Mouse (Mus musculus) stomach, embryonic 16.5 days (tissue): ENCODE measurements at regions not wholly inside any gene's neighbourhood (a gene's known extent, or its start where the extent isn't known, plus 50 kb on each side); places are given as distances from the start of the nearest gene placed in this dataset.

Experiments used
- ATAC-seq: fragments of 200-750 bp; cut with Nextera tagmentation; 2 replicates; pipeline ENCODE4 v1.8.0; 2017; ENCODE audit warnings: moderate number of reproducible peaks, moderate TSS enrichment; ENCODE audit not compliant: insufficient read depth, low FRiP score
- H3K27ac ChIP-seq: fragments of 300-500 bp; sonication (generic); 2 replicates; pipeline ENCODE4 v1.5.1; 2014; ENCODE audit warnings: low read length
- H3K27me3 ChIP-seq: fragments of 300-500 bp; sonication (generic); 2 replicates; pipeline ENCODE4 v1.6.1; 2014; ENCODE audit warnings: low read length, control low read depth, mixed read lengths; ENCODE audit not compliant: control insufficient read depth, insufficient read depth
- H3K36me3 ChIP-seq: fragments of 300-500 bp; sonication (generic); 2 replicates; pipeline ENCODE4 v1.6.1; 2014; ENCODE audit warnings: low read length; ENCODE audit not compliant: control insufficient read depth, insufficient read depth
- H3K4me1 ChIP-seq: fragments of 300-500 bp; sonication (generic); 2 replicates; pipeline ENCODE4 v1.6.1; 2014; ENCODE audit warnings: low read length, control low read depth, mixed read lengths; ENCODE audit not compliant: control insufficient read depth, insufficient read depth
- H3K4me2 ChIP-seq: fragments of 300-500 bp; sonication (generic); 2 replicates; pipeline ENCODE4 v1.6.1; 2014; ENCODE audit warnings: low read depth, low read length, mixed read lengths
- H3K4me3 ChIP-seq: fragments of 300-500 bp; sonication (generic); replicated peaks from 2 replicates; pipeline ENCODE4 v1.5.1; 2014; ENCODE audit warnings: mild to moderate bottlenecking, low read length
- H3K9ac ChIP-seq: fragments of 300-500 bp; sonication (generic); 2 replicates; pipeline ENCODE4 v1.6.1; 2014; ENCODE audit warnings: low read length
- H3K9me3 ChIP-seq: fragments of 300-500 bp; sonication (generic); replicated peaks from 2 replicates; pipeline ENCODE4 v1.6.1; 2016; ENCODE audit warnings: low read length, control low read depth; ENCODE audit not compliant: control insufficient read depth
- WGBS: fragments of 180-500 bp; shearing (Covaris S2); extraction: QIAGEN DNeasy Blood & Tissue Kit; methylation state at CpG from one replicate; pipeline ENCODE4 v1.1.7; 2014; 5-methylcytosine and 5-hydroxymethylcytosine counted together

DNA sequence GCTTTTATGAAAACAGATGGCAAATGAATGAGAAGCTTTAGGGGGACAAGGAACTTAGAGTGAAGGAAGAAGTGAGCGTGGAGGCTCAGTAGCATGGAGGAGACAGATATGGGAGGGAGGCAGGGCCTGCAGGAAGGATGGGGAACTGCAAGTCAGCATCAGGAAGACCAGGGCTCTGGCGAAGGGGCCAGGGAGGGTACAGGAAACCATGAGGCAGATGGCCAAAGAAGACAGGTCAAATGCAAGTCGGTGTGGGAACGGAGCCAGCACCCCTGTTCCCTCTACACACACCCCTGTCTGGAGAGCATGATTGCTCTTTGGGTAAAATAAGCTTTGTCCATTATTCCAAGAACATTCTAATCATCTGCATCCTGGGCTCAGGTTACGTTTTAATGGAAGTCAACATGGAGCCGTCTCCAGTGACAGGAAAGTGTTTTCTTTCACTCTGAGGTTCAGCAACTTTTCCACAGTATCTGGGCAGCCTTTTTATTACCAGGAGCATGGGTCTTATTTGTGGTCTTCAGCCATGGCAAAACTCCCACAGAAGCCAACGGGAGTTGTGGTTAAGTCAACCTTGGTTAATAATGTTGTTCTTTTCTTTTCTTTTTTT, 370.2 kb upstream of the Gm5148 start:
- no peaks in the 10 kb centered on the region for H3K9me3 ChIP-seq
- H3K4me1 ChIP-seq, result no peaks in the 10 kb centered on the region
- H3K36me3 ChIP-seq, result no peaks in the 10 kb centered on the region
- no peak overlapping the region for H3K4me3 ChIP-seq
- 66% methylated on average over 7 of the region's 7 CpGs for WGBS
- no peak overlapping the region for H3K4me2 ChIP-seq
- no peaks in the 10 kb centered on the region for H3K27me3 ChIP-seq
- no peak for ATAC-seq
- H3K9ac ChIP-seq, result no peak overlapping the region
- no peak overlapping the region for H3K27ac ChIP-seq

DNA sequence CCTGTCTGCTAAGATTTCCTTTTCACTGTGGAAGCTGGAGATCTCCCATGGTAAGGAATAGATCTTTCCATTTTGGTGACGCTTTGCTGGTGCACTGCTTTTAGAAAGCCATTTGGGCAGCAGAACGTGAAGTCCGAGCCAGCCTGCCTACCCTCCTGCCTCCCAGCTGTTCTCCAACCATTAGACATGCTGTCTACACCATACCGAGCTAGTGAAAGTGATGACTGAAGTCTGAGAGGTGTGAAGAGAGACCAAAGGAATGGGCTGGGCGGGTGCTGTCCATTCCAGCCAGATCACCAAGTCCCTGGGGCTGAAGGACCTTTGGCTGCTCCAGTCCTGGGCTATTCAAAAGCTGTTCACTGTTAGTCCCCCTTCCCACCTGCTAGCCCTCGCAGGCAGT, 360.3 kb upstream of the Gm5148 start:
- no peak overlapping the region for H3K27ac ChIP-seq
- H3K27me3 ChIP-seq, result no peaks in the 10 kb centered on the region
- H3K4me2 ChIP-seq, result no peak overlapping the region
- no peaks in the 10 kb centered on the region for H3K36me3 ChIP-seq
- no peak overlapping the region for H3K9ac ChIP-seq
- ATAC-seq, result no peak
- 69% methylated on average over 6 of the region's 6 CpGs for WGBS
- no peaks in the 10 kb centered on the region; the same call in 1 of the 2 replicates for H3K9me3 ChIP-seq
- H3K4me3 ChIP-seq, result no peak overlapping the region
- no peaks in the 10 kb centered on the region for H3K4me1 ChIP-seq

DNA sequence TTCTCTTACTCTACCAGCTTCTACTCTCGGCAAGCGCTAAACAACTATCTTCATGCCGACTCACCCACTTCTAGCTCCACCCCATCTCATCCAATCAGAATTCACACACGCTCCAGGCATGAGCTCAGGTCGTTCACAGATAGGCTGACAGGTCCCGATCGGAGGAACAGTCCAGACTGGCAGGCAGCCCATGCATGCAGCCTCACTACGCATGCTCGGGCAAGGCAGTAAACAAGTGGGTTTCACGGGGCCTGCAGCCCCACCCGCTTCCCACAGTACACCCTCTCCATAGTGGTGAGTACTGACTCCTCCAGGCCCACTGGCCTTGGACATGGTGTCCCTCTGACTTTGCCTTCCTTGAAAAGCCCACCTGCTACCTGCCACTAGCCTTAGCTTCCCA, 358.1 kb upstream of the Gm5148 start:
- H3K27me3 ChIP-seq, result no peaks in the 10 kb centered on the region
- no peak overlapping the region for H3K4me2 ChIP-seq
- H3K9me3 ChIP-seq, result no peaks in the 10 kb centered on the region; the same call in 1 of the 2 replicates
- no peak overlapping the region for H3K27ac ChIP-seq
- WGBS, result 84% methylated on average over 11 of the region's 11 CpGs
- H3K9ac ChIP-seq, result no peak overlapping the region
- ATAC-seq, result no peak
- H3K4me1 ChIP-seq, result no peaks in the 10 kb centered on the region
- no peaks in the 10 kb centered on the region for H3K36me3 ChIP-seq
- H3K4me3 ChIP-seq, result no peak overlapping the region

DNA sequence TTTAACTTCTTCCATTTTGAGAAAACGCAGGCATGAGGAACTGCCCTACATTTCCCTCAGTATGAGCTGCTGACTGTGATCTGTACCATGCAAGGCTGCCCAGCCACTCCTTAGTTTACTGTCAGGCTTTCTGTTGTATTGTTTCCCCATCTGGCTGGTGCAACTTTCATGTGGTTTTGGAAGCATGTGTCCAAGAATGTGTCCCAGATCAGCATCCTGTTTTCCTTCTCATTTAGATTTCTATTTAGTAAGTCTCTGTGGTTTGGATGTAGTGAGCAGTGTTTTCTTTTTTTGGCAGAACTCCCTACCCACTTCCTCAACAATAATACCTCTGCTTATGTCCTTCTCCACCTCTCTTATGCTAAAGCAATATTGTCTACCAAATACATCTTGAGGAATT, 352.5 kb upstream of the Gm5148 start:
- Histone ChIP-seq H3K9ac (no peak overlapping the region), H3K27me3 (no peaks in the 10 kb centered on the region), H3K36me3 (no peaks in the 10 kb centered on the region), H3K9me3 (no peaks in the 10 kb centered on the region; the same call in 1 of the 2 replicates), H3K27ac (no peak overlapping the region), H3K4me2 (no peak overlapping the region), H3K4me3 (no peak overlapping the region), H3K4me1 (no peaks in the 10 kb centered on the region)
- 65% methylated on average over 1 of the region's 1 CpGs for WGBS
- ATAC-seq, result no peak

DNA sequence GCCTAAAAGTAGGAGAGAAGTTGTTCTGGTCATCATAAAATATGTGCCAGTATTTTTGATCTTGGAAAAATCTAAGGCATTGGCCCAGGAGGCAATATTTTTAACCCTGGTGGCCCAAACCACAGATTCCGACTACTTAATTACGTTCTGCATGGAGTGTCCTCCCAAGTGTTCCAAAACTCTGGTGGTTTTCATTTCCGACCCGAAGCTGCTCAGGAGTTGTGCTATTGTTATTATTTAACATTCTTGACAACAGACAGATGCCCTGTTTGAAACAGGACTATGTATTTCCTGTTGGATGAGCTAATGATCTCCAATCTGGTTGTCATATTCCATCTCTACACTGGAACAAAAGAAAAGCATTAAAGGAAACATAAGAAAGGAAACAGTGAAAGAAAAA, 349.7 kb upstream of the Gm5148 start:
- H3K9ac ChIP-seq, result no peak overlapping the region
- H3K27ac ChIP-seq, result no peak overlapping the region
- no peaks in the 10 kb centered on the region for H3K27me3 ChIP-seq
- H3K4me3 ChIP-seq, result no peak overlapping the region
- H3K4me2 ChIP-seq, result no peak overlapping the region
- WGBS, result 67% methylated on average over 4 of the region's 4 CpGs
- H3K9me3 ChIP-seq, result no peaks in the 10 kb centered on the region
- no peak for ATAC-seq
- no peaks in the 10 kb centered on the region for H3K4me1 ChIP-seq
- no peaks in the 10 kb centered on the region for H3K36me3 ChIP-seq

DNA sequence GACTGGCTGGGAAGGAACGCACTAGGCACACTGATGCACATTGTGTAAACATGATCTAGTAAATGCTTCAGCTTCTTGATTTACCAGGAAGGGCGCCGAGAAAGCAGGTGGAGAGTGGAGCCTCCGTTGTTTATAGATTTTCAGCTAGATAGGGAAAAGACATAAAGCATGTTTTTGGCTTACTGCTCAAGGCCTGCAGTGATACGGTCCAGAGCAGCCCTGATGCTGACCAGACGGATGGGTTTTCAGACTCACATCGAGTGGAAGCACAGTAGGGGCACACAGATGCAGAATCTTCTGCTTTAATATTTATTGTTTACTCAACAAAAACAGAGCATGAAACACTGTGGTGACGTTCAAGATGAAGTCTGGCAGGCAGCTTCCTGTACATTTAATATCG, 331.3 kb upstream of the Gm5148 start:
- Histone ChIP-seq H3K4me1 (no peaks in the 10 kb centered on the region; the same call in 1 of the 2 replicates), H3K27me3 (no peaks in the 10 kb centered on the region), H3K36me3 (no peaks in the 10 kb centered on the region), H3K27ac (peak overlapping the region; percentile 13; the same call in 1 of the 2 replicates), H3K9ac (no peak overlapping the region), H3K9me3 (no peaks in the 10 kb centered on the region), H3K4me3 (no peak overlapping the region), H3K4me2 (no peak overlapping the region)
- ATAC-seq, result no peak
- 36% methylated on average over 9 of the region's 9 CpGs for WGBS

DNA sequence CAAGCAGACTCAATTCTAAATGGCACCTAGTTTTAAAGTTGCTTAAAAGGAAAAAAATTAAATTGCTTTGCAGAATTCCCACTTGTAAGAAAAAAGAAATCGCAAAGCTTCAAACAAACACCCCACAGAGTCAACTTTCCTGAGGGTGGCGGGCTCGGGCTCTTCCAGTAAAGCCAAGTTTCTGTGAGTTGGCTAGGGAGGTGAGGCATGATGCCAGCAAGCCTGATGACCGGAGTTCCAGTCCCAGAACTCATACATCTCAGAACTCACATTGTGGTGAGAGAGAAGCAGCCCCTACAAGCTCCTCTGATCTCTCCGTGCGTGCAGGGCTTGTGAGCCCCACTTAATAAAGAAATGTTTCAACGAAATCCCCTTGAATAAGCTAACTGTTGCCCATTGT, 328.7 kb upstream of the Gm5148 start:
- H3K9me3 ChIP-seq, result no peaks in the 10 kb centered on the region
- H3K4me2 ChIP-seq, result no peak overlapping the region
- no peak overlapping the region for H3K27ac ChIP-seq
- no peaks in the 10 kb centered on the region for H3K36me3 ChIP-seq
- peaks cover 13% of the 10 kb centered on the region for H3K4me1 ChIP-seq
- 78% methylated on average over 7 of the region's 7 CpGs for WGBS
- no peak for ATAC-seq
- no peak overlapping the region for H3K4me3 ChIP-seq
- no peak overlapping the region for H3K9ac ChIP-seq
- no peaks in the 10 kb centered on the region for H3K27me3 ChIP-seq

DNA sequence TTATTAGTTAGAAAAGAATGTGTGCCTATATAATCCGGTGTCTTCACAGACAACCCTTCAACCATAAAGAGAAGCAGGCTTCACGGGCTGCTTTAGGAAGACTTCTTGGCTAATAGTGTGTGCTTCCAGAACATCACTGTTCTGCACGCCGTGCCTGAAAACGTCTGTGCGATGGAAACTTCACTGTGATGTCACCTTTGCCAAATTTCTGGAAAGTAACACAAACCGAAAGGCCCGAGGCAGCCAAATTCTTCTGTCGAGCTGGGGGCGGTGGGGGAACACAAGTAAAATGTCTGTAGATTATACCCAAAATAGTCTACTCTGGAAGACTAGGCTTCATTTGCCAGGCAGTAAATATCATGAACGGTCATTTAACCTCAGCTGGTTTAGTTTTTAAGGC, 327.5 kb upstream of the Gm5148 start:
- no peak overlapping the region for H3K4me3 ChIP-seq
- no peaks in the 10 kb centered on the region for H3K9me3 ChIP-seq
- peak overlapping the region; percentile 60; the same call in 1 of the 2 replicates for H3K27ac ChIP-seq
- ATAC-seq, result no peak
- 69% methylated on average over 11 of the region's 11 CpGs for whole genome bisulfite sequencing
- H3K36me3 ChIP-seq, result no peaks in the 10 kb centered on the region
- H3K9ac ChIP-seq, result no peak overlapping the region
- no peak overlapping the region for H3K4me2 ChIP-seq
- peaks cover 13% of the 10 kb centered on the region for H3K4me1 ChIP-seq
- H3K27me3 ChIP-seq, result no peaks in the 10 kb centered on the region

DNA sequence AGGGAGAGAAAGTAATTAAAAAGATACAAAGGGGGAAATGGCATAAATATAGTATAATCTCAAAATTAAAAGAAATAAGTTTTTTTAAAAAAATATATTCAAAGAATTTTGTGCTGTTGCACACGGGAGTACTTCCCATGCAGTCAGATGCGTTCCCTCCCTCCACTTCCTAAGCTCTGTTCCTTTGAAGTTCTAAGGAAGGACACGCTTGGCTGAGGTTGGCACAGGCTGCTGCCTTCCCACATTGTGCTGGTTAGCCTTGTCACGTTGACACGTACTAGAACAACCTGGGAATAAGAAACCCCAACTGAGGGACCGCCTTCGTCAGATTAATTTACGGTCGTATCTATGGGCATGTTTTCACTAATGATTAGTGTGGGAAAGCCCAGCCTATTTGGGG, 326.6 kb upstream of the Gm5148 start:
- H3K9me3 ChIP-seq, result no peaks in the 10 kb centered on the region
- no peak for ATAC-seq
- H3K27ac ChIP-seq, result peak overlapping the region; percentile 60; the same call in 1 of the 2 replicates
- no peak overlapping the region for H3K4me3 ChIP-seq
- H3K36me3 ChIP-seq, result no peaks in the 10 kb centered on the region
- H3K4me2 ChIP-seq, result no peak overlapping the region
- H3K27me3 ChIP-seq, result no peaks in the 10 kb centered on the region
- 73% methylated on average over 9 of the region's 9 CpGs for whole genome bisulfite sequencing
- peaks cover 18% of the 10 kb centered on the region for H3K4me1 ChIP-seq
- no peak overlapping the region for H3K9ac ChIP-seq
